Mouse (Mus musculus) lung, adult 2 months (tissue): Measurements from ENCODE around the gene Cmtr2.

ENCODE experiments used
- CTCF ChIP-seq: fragments of 200-500 bp; IDR thresholded peaks from 2 replicates; pipeline ENCODE4 v1.5.1; 2011; ENCODE audit warnings: mild to moderate bottlenecking, low read length, control low read depth; ENCODE audit not compliant: insufficient read depth
- POLR2A ChIP-seq: fragments of 200-500 bp; IDR thresholded peaks from 2 replicates; pipeline ENCODE4 v1.6.1; 2011; ENCODE audit warnings: low read depth, mild to moderate bottlenecking, control low read depth, low read length, borderline replicate concordance; ENCODE audit errors: extremely low read depth

DNA sequence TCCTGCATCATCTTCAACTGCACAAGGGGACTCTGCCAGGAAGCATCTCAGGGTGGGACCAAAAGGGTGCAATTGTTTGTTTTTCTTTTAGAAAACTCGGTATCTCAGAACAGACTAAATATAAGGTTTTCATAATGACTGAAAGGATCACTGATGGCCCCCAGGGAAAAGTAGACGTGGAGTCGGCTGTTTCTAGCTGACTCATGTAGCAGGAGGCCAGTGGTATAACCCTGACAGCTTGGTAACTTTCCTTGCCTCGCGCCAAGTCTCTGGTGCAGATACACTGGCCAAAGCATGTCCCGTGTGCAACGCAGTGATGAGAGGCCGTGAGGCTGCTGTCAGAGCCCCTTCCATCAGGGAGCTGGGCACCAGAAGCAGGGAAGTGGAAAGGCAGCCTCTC, 49.2 kb upstream of the Cmtr2 start:
- TF ChIP-seq CTCF (no peak), POLR2A (no peak)
